Comparison of ENCODE assay signal across 16 mouse cellular contexts in the genomic region with DNA sequence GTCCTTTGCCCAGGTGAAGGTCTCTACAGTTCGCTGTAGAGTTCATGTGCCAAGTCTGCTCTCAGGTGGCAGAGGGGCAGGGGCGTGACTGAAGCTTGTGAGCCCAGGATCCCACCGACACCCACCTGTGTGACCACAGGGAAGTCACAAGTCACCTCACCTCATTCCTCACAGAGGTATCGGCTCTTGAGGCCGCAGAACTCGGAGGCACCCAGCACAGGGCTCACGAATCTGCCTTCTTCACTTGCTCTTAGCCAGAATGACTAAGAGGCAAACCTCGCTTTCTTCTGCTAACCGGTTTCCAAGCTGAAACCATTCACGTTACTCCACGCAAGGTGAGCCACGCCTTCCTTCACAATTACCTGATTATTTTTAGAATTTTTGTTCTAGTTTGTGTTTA. TPM values are rescaled to one million over a fixed set of nuclear protein-coding genes. Genes with fewer than 3 reads are reported as not detected.
DNase-seq lines count a peak whose midpoint lies in the region; ATAC-seq and TF ChIP-seq lines count a peak whose summit lies in the region.
"Had no signal": no experiment of that assay in that cellular context is flagged by ENCODE, and none has a peak within 500 bp of the region (broad histone marks: within the 10 kb centered on the region; RNA-seq: fewer than 3 reads in every experiment).

No protein-coding gene starts in this region.

- H3K9me3 ChIP-seq in kidney, embryonic 14.5 days (ENCODE audit: control insufficient read depth, low read length): no peaks in the 10 kb centered on the region
- no peaks in the 10 kb centered on the region for H3K9me3 ChIP-seq in lung, postnatal 0 days (ENCODE audit: low read length)
- H3K9me3 ChIP-seq: embryonic facial prominence, embryonic 13.5 days had no signal

- no peak for DNase-seq in gastrocnemius, adult 2 months
- no peak for DNase-seq in gastrocnemius, postnatal 4 days (ENCODE audit: low spot score in 2 of 2)
- no peak for DNase-seq in kidney, adult 8-10 months
- peak; percentile 82 for DNase-seq in lung, postnatal 0 days (ENCODE audit: low spot score)
- DNase-seq in lung, postnatal 4 days: no peak
- no peak for DNase-seq in cerebellum, postnatal 14 days
- no peak for DNase-seq in left cerebral cortex, postnatal 14 days (ENCODE audit: low spot score in 2 of 2)
- DNase-seq: gastrocnemius, postnatal 25 days; thymus, postnatal 25 days had no signal

- 0 out of 2 replicates have a peak, but pooled peaks have one; percentile 14 for TF ChIP-seq EP300 in lung, postnatal 0 days (IDR thresholded peaks at IDR 0.05)

- H3K4me3 ChIP-seq in gastrocnemius, adult 2 months: peak overlapping the region; percentile 15
- no peak overlapping the region for H3K4me3 ChIP-seq in kidney, embryonic 14.5 days (ENCODE audit: low read length)
- H3K4me3 ChIP-seq in lung, postnatal 0 days (ENCODE audit: low read depth, low read length): no peak overlapping the region
- H3K4me3 ChIP-seq: embryonic facial prominence, embryonic 13.5 days; midbrain, embryonic 12.5 days; myocyte had no signal

- H3K9ac ChIP-seq in kidney, embryonic 14.5 days (ENCODE audit: low read depth, low read length): no peak overlapping the region
- H3K9ac ChIP-seq in lung, postnatal 0 days (replicated peaks; ENCODE audit: low read depth): no peak overlapping the region
- H3K9ac ChIP-seq: embryonic facial prominence, embryonic 13.5 days; hindbrain, embryonic 14.5 days; midbrain, embryonic 12.5 days had no signal

- TF ChIP-seq CTCF in gastrocnemius, adult 2 months (IDR thresholded peaks at IDR 0.05): no peak
- no peak for TF ChIP-seq CTCF in lung, postnatal 0 days (IDR thresholded peaks at IDR 0.05)

- intact Hi-C loops in gastrocnemius, adult 2 months (cut with DNase I): no loop called here
- intact Hi-C loops in left cerebral cortex, postnatal 14 days (cut with DNase I): loop anchor here (10.0 kb wide), 1 partner anchor 57 kb away; no protein-coding TSS in a partner anchor

- H3K27ac ChIP-seq in gastrocnemius, adult 2 months: peak overlapping the region; percentile 64
- H3K27ac ChIP-seq in kidney, embryonic 14.5 days (ENCODE audit: low read depth, low read length): 0 out of 2 replicates have a peak overlapping the region, but pooled peaks have one; percentile 42
- peak overlapping the region; percentile 47 for H3K27ac ChIP-seq in lung, postnatal 0 days (ENCODE audit: low read length)
- H3K27ac ChIP-seq: embryonic facial prominence, embryonic 13.5 days; hindbrain, embryonic 14.5 days; macrophage; midbrain, embryonic 12.5 days had no signal

- ATAC-seq in kidney, embryonic 14.5 days (ENCODE audit: low FRiP score, low TSS enrichment): no peak
- peak; percentile 62 for ATAC-seq in lung, postnatal 0 days
- ATAC-seq: activated CD4-positive, CD25-positive, alpha-beta regulatory T cell, adult 4 months had no signal

- peaks cover 14% of the 10 kb centered on the region for H3K36me3 ChIP-seq in kidney, embryonic 14.5 days (ENCODE audit: control insufficient read depth, insufficient read depth, low read length)
- no peaks in the 10 kb centered on the region for H3K36me3 ChIP-seq in lung, postnatal 0 days (ENCODE audit: insufficient read depth, low read length)
- H3K36me3 ChIP-seq: midbrain, embryonic 12.5 days had no signal

- no peak overlapping the region for H3K4me2 ChIP-seq in kidney, embryonic 14.5 days (replicated peaks; ENCODE audit: low read depth, low read length)
- peak overlapping the region; percentile 22; the same call in 1 of the 2 replicates for H3K4me2 ChIP-seq in lung, postnatal 0 days (replicated peaks; ENCODE audit: low read depth, low read length)
- H3K4me2 ChIP-seq: embryonic facial prominence, embryonic 13.5 days; hindbrain, embryonic 14.5 days; midbrain, embryonic 12.5 days had no signal

- peaks cover 41% of the 10 kb centered on the region for H3K4me1 ChIP-seq in kidney, embryonic 14.5 days (ENCODE audit: control insufficient read depth, insufficient read depth, low read length)
- peaks cover 33% of the 10 kb centered on the region; the same call in 1 of the 2 replicates for H3K4me1 ChIP-seq in lung, postnatal 0 days (ENCODE audit: insufficient read depth, low read depth, low read length)

- H3K27me3 ChIP-seq in kidney, embryonic 14.5 days (ENCODE audit: control insufficient read depth, insufficient read depth, low read length): no peaks in the 10 kb centered on the region
- H3K27me3 ChIP-seq in lung, postnatal 0 days (replicated peaks; ENCODE audit: insufficient read depth, low read length): no peaks in the 10 kb centered on the region
- H3K27me3 ChIP-seq: embryonic facial prominence, embryonic 13.5 days; midbrain, embryonic 12.5 days had no signal

- WGBS in kidney, embryonic 14.5 days: 77% methylated on average over 12 of the region's 12 CpGs
- 46% methylated on average over 12 of the region's 12 CpGs for WGBS in lung, postnatal 0 days

RNA-seq across cellular contexts. Expression of gene Lamc1, which starts 11.2 kb away (rescaled TPM):
- total RNA-seq in gastrocnemius, adult 2 months (2021): 10 to 100 TPM; 67.7 to 71.6 TPM
- total RNA-seq in gastrocnemius, postnatal 4 days (2021): 100 to 1,000 TPM; 323 to 353 TPM
- polyA plus RNA-seq in kidney, embryonic 14.5 days (2014; fragmentation: Nextera tagmentation; extraction: Ambion mirVana): 112 and 151 TPM in 2 replicates
- 101 and 106 TPM in 2 replicates for polyA plus RNA-seq in lung, postnatal 0 days (2015; fragmentation: Nextera tagmentation; extraction: Ambion mirVana)
- total RNA-seq in left cerebral cortex, postnatal 14 days (2021): 10 to 100 TPM; 40.8 to 46.8 TPM

Comparison
In these comparisons a context has a peak if more than half of its experiments do, and no peak if none do; other contexts are left out.
1. RNA of gene Lamc1, which starts 11.2 kb away (total RNA-seq): 323 to 353 TPM in gastrocnemius, postnatal 4 days; 67.7 to 71.6 TPM in gastrocnemius, adult 2 months and 40.8 to 46.8 TPM in left cerebral cortex, postnatal 14 days; every median in the first group is over 4 times any median in the second.
2. Peak in every context shown above with its lines, with median percentiles within 50 percentile points of each other: H3K27ac ChIP-seq.